Mouse (Mus musculus) cerebellum, adult 2 months (tissue): ENCODE results near the gene Pusl1.

Source experiments
- CTCF ChIP-seq: fragments of 200-500 bp; IDR thresholded peaks from 2 replicates; pipeline ENCODE4 v1.5.1; 2011; ENCODE audit warnings: low read depth, mild to moderate bottlenecking, control low read depth, low read length, moderate library complexity, borderline replicate concordance; ENCODE audit not compliant: insufficient read depth
- POLR2A ChIP-seq: fragments of 200-500 bp; IDR thresholded peaks from 2 replicates; pipeline ENCODE4 v1.6.1; 2011; ENCODE audit warnings: low read length, control low read depth, borderline replicate concordance; ENCODE audit not compliant: insufficient read depth

GRCm38 (mm10) chr4:155840076-155841002 lies 51.2 kb downstream of the Pusl1 start:
- no peak for TF ChIP-seq CTCF
- no peak for TF ChIP-seq POLR2A
